Mouse (Mus musculus): ENCODE data around the gene Kdm2b.

Kdm2b gene

GRCm38 (mm10) chr5:122832996-122833395 is 156.6 kb downstream of the Kdm2b start:
- no peak for DNase-seq (ENCODE audit: low spot score)

GRCm38 (mm10) chr5:122832536-122832935 is 157.1 kb downstream of the Kdm2b start:
- no peak for DNase-seq (ENCODE audit: low spot score)

- DNase-seq (ENCODE audit: low spot score), result no peak
Observed at GRCm38 (mm10) chr5:122825099-122825498, 164.5 kb downstream of the Kdm2b start.

GRCm38 (mm10) chr5:122824450-122824849 is 165.2 kb downstream of the Kdm2b start:
- DNase-seq (ENCODE audit: low spot score), result no peak

GRCm38 (mm10) chr5:122823976-122824375 is 165.6 kb downstream of the Kdm2b start:
- peak; percentile 42 for DNase-seq (ENCODE audit: low spot score)

- peak; percentile 59 for DNase-seq (ENCODE audit: low spot score)
Observed at GRCm38 (mm10) chr5:122822441-122822840, 167.2 kb downstream of the Kdm2b start.

- no peak for DNase-seq (ENCODE audit: low spot score)
Observed at GRCm38 (mm10) chr5:122821524-122821885, 168.1 kb downstream of the Kdm2b start.

GRCm38 (mm10) chr5:122820777-122821523 is 168.7 kb downstream of the Kdm2b start, which contains the start of gene Anapc5:
Anapc5 (minus strand) TSS chr5:122821339.
- peak; percentile 98 for DNase-seq (ENCODE audit: low spot score)

All from c-Kit-positive CD71-positive TER-119-positive erythroid progenitor cells, embryonic 14.5 days (primary cell).